Mouse (Mus musculus): ENCODE measurements around the gene Fbxw2. TPM values are rescaled to one million over a fixed set of nuclear protein-coding genes. Genes with fewer than 3 reads are reported as not detected.

Gene Fbxw2
- polyA plus RNA-seq (2011; ENCODE audit: insufficient read length, low read depth, missing spikeins): 65.6 and 73.5 TPM in 2 replicates

DNA sequence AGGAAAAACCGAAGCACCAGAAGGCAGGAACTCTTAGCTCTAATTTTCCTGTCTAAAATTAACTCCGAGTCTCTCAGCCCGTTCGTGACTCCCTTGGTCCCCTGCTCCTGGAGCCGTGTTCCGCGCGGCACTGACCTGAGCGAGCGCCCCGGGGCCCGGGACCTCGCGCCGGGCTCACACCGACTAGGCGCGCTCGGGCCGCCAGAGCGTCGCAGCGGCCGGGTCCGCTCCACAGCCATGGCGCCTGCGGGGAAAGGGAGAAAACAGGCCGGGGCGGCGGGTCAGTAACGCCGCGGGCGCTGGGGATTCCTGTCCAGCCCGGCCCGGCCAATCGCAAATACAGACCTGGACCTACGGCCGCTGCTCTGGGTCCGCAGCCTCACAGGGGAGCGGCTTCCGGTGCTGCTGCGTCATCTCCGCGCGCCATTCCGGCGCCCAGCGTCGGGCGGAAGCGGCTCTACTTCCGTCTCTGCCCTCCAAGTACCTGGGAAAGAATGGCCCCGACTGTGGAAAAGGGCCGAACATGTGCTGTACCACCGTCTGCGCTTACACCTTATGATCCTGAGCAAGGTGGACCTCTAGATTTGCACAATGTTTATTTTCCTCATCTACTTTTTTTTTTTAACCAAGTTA, at the start of gene Fbxw2:
Fbxw2 (minus strand) TSS at position 485 of the 633 bp plus-strand sequence.
- H3K4me1 ChIP-seq (ENCODE audit: control insufficient read depth, insufficient read depth, low read length): peaks cover 3% of the 10 kb centered on the region; the same call in 1 of the 2 replicates
- peak within 1 kb of the TSS; percentile 86 for H3K4me3 ChIP-seq (ENCODE audit: insufficient read depth, low read length)
- TF ChIP-seq POLR2A (IDR thresholded peaks at IDR 0.05; ENCODE audit: low read depth, low read length) (peak; percentile 85), CTCF (IDR thresholded peaks at IDR 0.05; ENCODE audit: borderline replicate concordance, insufficient read depth, low read length) (no peak)
- H3K27ac ChIP-seq (ENCODE audit: insufficient read depth, low read length): peak within 1 kb of the TSS; percentile 14; the same call in 1 of the 2 replicates

DNA sequence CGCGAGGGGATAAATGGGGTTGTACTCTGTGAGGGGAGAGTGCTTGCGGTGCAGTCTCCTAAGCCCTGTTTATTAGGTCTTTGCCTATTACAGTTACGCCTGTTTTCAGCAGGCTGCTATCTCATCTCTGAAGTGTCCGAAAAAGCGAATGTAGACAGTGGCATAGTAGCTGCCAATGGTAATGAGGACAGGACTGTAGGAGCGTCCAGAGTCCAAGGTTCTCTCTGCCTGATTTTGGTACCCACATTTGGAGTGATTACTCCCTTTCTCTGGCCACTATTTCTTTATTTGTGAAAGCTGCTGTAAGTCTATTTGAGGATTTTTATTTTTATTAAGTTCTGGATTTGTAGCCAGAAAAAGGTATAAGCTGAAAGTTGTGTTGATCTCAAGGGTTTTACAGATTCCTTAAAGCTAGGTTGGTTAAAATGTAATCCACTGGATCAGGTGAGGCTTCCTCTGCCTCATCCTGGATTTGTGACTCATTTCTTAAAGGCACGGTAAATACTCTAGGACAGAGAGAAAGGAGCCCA, 48.8 kb upstream of the Fbxw2 start, which contains the start of gene Psmd5:
Psmd5 (minus strand) TSS at position 153 of the 530 bp plus-strand sequence.
- H3K4me1 ChIP-seq (ENCODE audit: control insufficient read depth, insufficient read depth, low read length): no peaks in the 10 kb centered on the region
- no peak within 1 kb of the TSS for H3K27ac ChIP-seq (ENCODE audit: insufficient read depth, low read length)
- TF ChIP-seq POLR2A (IDR thresholded peaks at IDR 0.05; ENCODE audit: low read depth, low read length): no peak
- TF ChIP-seq CTCF (IDR thresholded peaks at IDR 0.05; ENCODE audit: borderline replicate concordance, insufficient read depth, low read length): no peak
- no peak within 1 kb of the TSS for H3K4me3 ChIP-seq (ENCODE audit: insufficient read depth, low read length)

DNA sequence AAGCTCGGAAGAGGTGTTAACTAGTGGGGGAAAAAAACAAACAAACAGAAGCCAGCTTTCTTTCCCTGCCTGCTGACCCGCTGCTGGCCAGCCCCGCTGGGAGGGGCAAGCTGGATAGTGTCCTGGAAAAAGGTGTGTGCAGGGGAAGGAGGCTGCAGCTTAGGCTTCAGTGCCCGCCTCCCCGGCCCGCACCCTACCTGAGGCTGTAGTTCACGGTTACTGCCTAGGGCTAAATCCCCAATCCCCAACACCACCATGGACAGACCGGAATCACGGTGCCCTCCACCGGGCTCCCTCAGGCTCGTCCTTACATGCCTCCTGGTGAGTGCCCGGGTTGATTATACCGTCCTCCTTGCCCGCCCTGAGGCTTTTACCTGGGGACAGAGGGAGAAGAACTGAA, 48.2 kb upstream of the Fbxw2 start, which contains the start of gene Cutal:
Cutal (plus strand) TSS at position 126 of the 400 bp plus-strand sequence.
- no peak for TF ChIP-seq POLR2A (IDR thresholded peaks at IDR 0.05; ENCODE audit: low read depth, low read length)
- no peak for TF ChIP-seq CTCF (IDR thresholded peaks at IDR 0.05; ENCODE audit: borderline replicate concordance, insufficient read depth, low read length)
- Histone ChIP-seq H3K27ac (ENCODE audit: insufficient read depth, low read length) (no peak within 1 kb of the TSS), H3K4me3 (ENCODE audit: insufficient read depth, low read length) (no peak within 1 kb of the TSS), H3K4me1 (ENCODE audit: control insufficient read depth, insufficient read depth, low read length) (no peaks in the 10 kb centered on the region)

DNA sequence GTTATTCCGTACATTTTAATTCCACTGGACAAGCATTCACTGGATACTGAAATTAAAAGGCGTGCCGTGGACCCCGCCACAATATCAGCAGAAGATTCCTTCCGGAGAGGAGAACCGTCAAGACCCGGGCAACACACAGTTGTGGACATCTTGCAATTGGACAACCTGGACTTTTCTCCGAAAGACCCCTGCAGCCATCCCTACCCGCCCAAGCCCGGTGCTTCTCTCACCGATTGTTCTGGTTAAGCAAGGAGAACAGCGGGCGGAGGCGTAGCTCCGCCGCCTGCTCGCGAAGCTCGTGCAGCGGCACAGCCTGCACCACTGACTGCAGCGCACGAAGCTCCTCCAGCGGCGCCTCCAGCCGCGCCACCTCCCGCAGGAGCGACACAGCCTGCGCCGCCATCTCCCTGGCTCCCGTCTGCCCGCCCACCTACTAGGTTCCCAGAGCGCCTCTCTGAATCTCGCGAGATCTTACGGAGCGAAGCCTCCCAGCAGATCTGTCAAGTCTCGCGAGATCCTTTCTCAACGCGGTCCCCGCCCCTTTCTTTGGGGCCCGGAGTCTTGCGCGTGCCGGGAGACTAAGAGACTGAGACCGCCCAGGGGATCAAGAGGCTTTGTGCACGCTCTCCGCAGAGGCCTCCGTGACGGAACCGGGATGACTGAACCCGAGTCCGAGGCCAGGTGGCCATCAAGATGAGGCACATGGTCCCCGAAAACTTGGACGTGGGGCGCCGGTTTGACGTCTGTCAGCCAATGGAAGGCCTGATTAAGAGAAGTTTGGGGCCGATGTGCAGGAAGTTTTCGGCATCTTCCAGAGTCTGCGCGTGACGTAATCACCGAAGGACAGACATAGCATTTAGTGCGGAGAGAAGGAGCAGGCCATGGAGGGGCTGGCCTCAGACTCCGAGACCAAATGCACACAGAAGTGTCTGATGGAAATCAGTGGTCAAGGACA, 44.7 kb upstream of the Fbxw2 start:
- Histone ChIP-seq H3K27ac (ENCODE audit: insufficient read depth, low read length) (peak overlapping the region; percentile 97), H3K4me3 (ENCODE audit: insufficient read depth, low read length) (peak overlapping the region; percentile 99), H3K4me1 (ENCODE audit: control insufficient read depth, insufficient read depth, low read length) (0 out of 2 replicates have a peak, but pooled peaks cover 3% of the 10 kb centered on the region)
- TF ChIP-seq POLR2A (IDR thresholded peaks at IDR 0.05; ENCODE audit: low read depth, low read length): peak; percentile 94
- TF ChIP-seq CTCF (IDR thresholded peaks at IDR 0.05; ENCODE audit: borderline replicate concordance, insufficient read depth, low read length): no peak

DNA sequence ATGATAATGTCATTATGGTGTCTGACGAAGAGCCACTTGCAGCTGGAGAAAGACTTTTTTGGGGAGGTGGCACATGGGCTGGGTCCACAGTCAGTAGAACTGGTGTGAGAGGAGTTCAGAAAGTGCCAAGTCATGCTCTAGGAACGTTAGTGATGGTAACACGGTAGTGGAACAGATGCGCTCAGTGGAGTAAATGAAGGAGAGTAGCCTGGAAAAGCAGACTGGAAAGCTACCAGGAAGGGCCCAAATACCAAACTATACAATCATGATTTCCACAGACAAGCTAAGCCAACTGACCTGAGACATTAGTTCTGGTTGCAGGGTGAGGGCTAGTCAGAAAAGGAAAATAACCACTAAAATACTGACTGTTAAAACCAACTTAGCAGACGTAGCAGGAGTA, 43.6 kb upstream of the Fbxw2 start:
- peak overlapping the region; percentile 84 for H3K27ac ChIP-seq (ENCODE audit: insufficient read depth, low read length)
- peak overlapping the region; percentile 83 for H3K4me3 ChIP-seq (ENCODE audit: insufficient read depth, low read length)
- TF ChIP-seq CTCF (IDR thresholded peaks at IDR 0.05; ENCODE audit: borderline replicate concordance, insufficient read depth, low read length): no peak
- peak; percentile 43 for TF ChIP-seq POLR2A (IDR thresholded peaks at IDR 0.05; ENCODE audit: low read depth, low read length)
- 0 out of 2 replicates have a peak, but pooled peaks cover 3% of the 10 kb centered on the region for H3K4me1 ChIP-seq (ENCODE audit: control insufficient read depth, insufficient read depth, low read length)

DNA sequence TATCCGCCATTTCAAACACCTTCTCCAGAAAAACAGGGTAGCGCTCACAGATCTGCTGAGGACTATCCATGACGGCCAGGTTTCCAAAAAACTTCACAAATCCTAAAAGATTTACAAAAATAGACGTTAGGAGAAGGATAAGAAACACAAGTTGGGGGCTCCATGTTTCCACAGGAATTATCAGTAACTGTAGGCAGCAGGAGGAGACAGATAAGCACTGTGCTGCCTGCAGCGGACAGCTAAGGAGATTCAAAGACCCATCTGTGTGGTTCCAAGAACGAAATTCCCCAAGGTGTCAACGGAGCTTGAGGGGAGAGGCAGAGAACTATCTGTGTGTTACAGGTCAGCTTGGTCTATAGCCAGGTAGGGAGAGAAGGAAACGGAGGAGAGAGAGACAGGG, 31.6 kb upstream of the Fbxw2 start:
- no peaks in the 10 kb centered on the region for H3K4me1 ChIP-seq (ENCODE audit: control insufficient read depth, insufficient read depth, low read length)

DNA sequence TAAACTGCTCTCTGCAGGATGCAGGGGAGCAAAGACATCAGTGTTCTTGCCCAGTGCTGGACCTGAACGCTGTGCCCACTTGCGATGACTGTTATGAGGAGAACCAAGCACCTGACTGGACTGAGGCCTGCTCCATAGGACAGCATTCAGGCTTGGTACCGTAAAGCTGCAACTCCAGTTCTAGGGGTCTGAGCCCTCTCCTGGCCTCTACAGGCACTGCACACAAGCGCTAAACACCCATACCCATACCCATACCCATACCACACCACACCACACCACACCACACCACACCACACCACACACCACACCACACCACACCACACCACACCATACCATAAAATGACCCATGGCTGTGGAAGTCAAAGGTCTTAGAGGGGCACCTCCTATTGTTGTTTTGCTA, 29.2 kb upstream of the Fbxw2 start:
- no peaks in the 10 kb centered on the region for H3K4me1 ChIP-seq (ENCODE audit: control insufficient read depth, insufficient read depth, low read length)
- TF ChIP-seq CTCF (IDR thresholded peaks at IDR 0.05; ENCODE audit: borderline replicate concordance, insufficient read depth, low read length) (no peak), POLR2A (IDR thresholded peaks at IDR 0.05; ENCODE audit: low read depth, low read length) (no peak)
- no peak overlapping the region for H3K4me3 ChIP-seq (ENCODE audit: insufficient read depth, low read length)
- H3K27ac ChIP-seq (ENCODE audit: insufficient read depth, low read length): no peak overlapping the region

More for the DNA sequence above, 31.6 kb upstream of the Fbxw2 start:
- H3K27ac ChIP-seq (ENCODE audit: insufficient read depth, low read length): no peak overlapping the region
- H3K4me3 ChIP-seq (ENCODE audit: insufficient read depth, low read length): no peak overlapping the region
- TF ChIP-seq CTCF (IDR thresholded peaks at IDR 0.05; ENCODE audit: borderline replicate concordance, insufficient read depth, low read length): no peak
- TF ChIP-seq POLR2A (IDR thresholded peaks at IDR 0.05; ENCODE audit: low read depth, low read length): no peak

DNA sequence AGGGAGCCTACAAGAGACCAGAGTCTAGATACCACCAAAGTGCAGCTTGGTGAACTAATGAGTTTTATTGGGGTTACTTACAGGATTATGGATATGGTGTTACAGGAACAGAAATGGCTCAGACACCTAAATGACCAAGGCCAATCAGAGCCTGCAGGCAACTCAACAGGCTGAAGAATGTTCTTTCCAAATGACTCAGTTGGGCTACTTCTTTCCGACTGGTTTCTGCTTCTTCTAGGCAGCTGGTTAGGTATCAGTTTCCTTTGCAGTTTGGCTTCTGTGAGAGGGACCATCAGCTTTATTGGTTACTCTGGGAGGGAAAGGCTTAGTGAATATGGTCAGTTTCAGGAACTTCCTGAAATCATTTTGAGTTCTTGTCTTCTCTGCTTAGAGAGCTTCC, 21.6 kb upstream of the Fbxw2 start:
- Histone ChIP-seq H3K27ac (ENCODE audit: insufficient read depth, low read length) (no peak overlapping the region), H3K4me1 (ENCODE audit: control insufficient read depth, insufficient read depth, low read length) (no peaks in the 10 kb centered on the region), H3K4me3 (ENCODE audit: insufficient read depth, low read length) (no peak overlapping the region)
- TF ChIP-seq CTCF (IDR thresholded peaks at IDR 0.05; ENCODE audit: borderline replicate concordance, insufficient read depth, low read length) (no peak), POLR2A (IDR thresholded peaks at IDR 0.05; ENCODE audit: low read depth, low read length) (no peak)

DNA sequence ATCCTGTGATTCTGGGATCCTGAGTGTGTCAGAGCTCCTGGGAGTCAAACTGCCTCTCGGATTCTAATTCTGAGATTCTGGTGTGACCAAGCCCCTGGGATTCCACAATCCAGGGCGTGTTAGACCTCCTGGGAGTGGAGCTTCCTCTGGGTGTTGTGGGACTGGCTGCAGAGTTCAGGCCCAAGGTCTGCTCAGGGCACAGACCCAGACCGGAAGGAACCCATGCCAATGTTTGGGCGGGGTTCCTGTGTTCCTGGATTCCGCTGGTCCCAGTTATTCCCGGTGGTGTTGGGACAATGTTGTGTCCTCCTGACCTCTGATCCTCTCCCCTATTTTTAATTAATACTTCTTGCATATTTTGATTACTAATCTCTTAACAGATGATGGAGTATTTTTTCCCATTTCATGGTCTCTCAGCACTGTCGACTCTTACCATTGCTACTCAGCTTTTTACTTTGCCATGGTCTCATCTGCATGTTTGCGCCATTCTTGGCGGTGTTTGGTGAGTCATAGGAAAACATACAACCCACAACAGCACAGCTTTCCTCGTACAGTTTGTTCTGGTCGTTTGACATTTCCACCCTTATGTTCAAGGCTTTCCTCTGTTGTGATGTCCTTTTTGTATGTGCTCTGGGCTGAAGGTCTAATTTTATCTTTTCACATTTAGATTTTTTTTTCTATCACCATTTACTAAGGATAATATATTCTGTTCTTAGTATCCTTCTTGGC, 17.3 kb upstream of the Fbxw2 start:
- no peaks in the 10 kb centered on the region for H3K4me1 ChIP-seq (ENCODE audit: control insufficient read depth, insufficient read depth, low read length)
- no peak overlapping the region for H3K4me3 ChIP-seq (ENCODE audit: insufficient read depth, low read length)
- TF ChIP-seq POLR2A (IDR thresholded peaks at IDR 0.05; ENCODE audit: low read depth, low read length): no peak
- no peak for TF ChIP-seq CTCF (IDR thresholded peaks at IDR 0.05; ENCODE audit: borderline replicate concordance, insufficient read depth, low read length)
- no peak overlapping the region for H3K27ac ChIP-seq (ENCODE audit: insufficient read depth, low read length)
